Mouse (Mus musculus): ENCODE measurements around the gene Gm8909. TPM values are rescaled to one million over a fixed set of nuclear protein-coding genes. Genes with fewer than 3 reads are reported as not detected.
"Not testable (repeated sequence)": the region's sequence is repeated elsewhere in the genome, so short reads cannot be mapped to it uniquely, and the experiment has no call there.

Gm8909 gene
- polyA plus RNA-seq, 1 experiment from 2014 or later, result not detected

DNA sequence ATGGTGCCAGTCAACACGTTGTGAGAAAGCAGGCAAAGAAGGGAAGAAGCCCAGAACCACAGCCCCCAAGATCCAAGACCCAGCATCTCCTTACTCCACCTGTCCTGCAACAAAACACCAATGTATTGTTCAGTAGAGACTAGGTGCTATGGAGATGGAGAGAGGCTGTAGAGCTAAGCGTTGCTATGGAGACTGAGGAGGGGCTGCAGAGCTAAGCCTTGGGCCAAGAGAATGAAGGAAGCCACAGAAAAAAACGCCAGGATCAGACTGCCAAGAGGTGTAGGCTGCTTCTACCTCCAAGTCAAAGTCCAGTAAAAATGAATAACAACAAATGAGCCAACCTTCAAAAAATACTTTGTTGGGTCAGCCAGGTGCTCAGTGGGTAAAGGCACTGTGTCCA is 51.8 kb downstream of the Gm8909 start:
- 31% methylated on average over 3 of the region's 3 CpGs for WGBS
- H3K27ac ChIP-seq (replicated peaks; ENCODE audit: low read depth, low read length); H3K4me2 ChIP-seq (ENCODE audit: low read depth, severe bottlenecking); H3K9me3 ChIP-seq (ENCODE audit: control insufficient read depth, low read length); ATAC-seq (ENCODE audit: insufficient number of reproducible peaks, low FRiP score, low TSS enrichment, low read depth); H3K4me1 ChIP-seq (ENCODE audit: control insufficient read depth, insufficient read depth, low read length); H3K4me3 ChIP-seq (ENCODE audit: low read depth, low read length); H3K36me3 ChIP-seq (ENCODE audit: control insufficient read depth, insufficient read depth, low read length); DNase-seq (ENCODE audit: low spot score); H3K9ac ChIP-seq (ENCODE audit: low read length): not testable (repeated sequence)
- H3K27me3 ChIP-seq (ENCODE audit: control insufficient read depth, insufficient read depth, low read length), result peaks cover 11% of the 10 kb centered on the region

Other genes starting within 250 kb of the Gm8909 start
- gene Abcf1, start 198.8 kb downstream of the Gm8909 start, polyA plus RNA-seq (2014; fragmentation: Nextera tagmentation; extraction: Ambion mirVana), result 120 and 121 TPM in 2 replicates
- gene Gnl1, start 188.7 kb downstream of the Gm8909 start, polyA plus RNA-seq (2014; fragmentation: Nextera tagmentation; extraction: Ambion mirVana), result 40.8 and 42.9 TPM in 2 replicates
- 41.7 and 42.3 TPM in 2 replicates for gene Prr3, start 188.3 kb downstream of the Gm8909 start, polyA plus RNA-seq (2014; fragmentation: Nextera tagmentation; extraction: Ambion mirVana)
- 2.3 and 2.6 TPM in 2 replicates for gene H2-T24, start 148.0 kb downstream of the Gm8909 start, polyA plus RNA-seq (2014; fragmentation: Nextera tagmentation; extraction: Ambion mirVana)
- 2.5 and 2.6 TPM in 2 replicates for gene H2-T23, start 135.7 kb downstream of the Gm8909 start, polyA plus RNA-seq (2014; fragmentation: Nextera tagmentation; extraction: Ambion mirVana)
- gene H2-T22, start 125.8 kb downstream of the Gm8909 start, polyA plus RNA-seq (2014; fragmentation: Nextera tagmentation; extraction: Ambion mirVana), result 10.2 and 13.7 TPM in 2 replicates
- not detected in 2 replicates for gene Gm6034, start 125.6 kb downstream of the Gm8909 start, polyA plus RNA-seq (2014; fragmentation: Nextera tagmentation; extraction: Ambion mirVana)
- not detected in 2 replicates for gene Gm11127, start 110.2 kb downstream of the Gm8909 start, polyA plus RNA-seq (2014; fragmentation: Nextera tagmentation; extraction: Ambion mirVana)
- not detected in 2 replicates for gene Gm19684, start 46.9 kb downstream of the Gm8909 start, polyA plus RNA-seq (2014; fragmentation: Nextera tagmentation; extraction: Ambion mirVana)
- gene Gm7030, start 39.1 kb downstream of the Gm8909 start, polyA plus RNA-seq (2014; fragmentation: Nextera tagmentation; extraction: Ambion mirVana), result not detected in 2 replicates
- not detected in 2 replicates for gene H2-T3, start 21.8 kb upstream of the Gm8909 start, polyA plus RNA-seq (2014; fragmentation: Nextera tagmentation; extraction: Ambion mirVana)
- 80.9 and 85.7 TPM in 2 replicates for gene Rpp21, start 89.5 kb upstream of the Gm8909 start, polyA plus RNA-seq (2014; fragmentation: Nextera tagmentation; extraction: Ambion mirVana)
- 17.9 and 22.2 TPM in 2 replicates for gene Trim39, start 103.7 kb upstream of the Gm8909 start, polyA plus RNA-seq (2014; fragmentation: Nextera tagmentation; extraction: Ambion mirVana)
- 0.13 and 0.17 TPM in 2 replicates for gene H2-M10.2, start 118.0 kb upstream of the Gm8909 start, polyA plus RNA-seq (2014; fragmentation: Nextera tagmentation; extraction: Ambion mirVana)
- gene H2-M10.1, start 157.6 kb upstream of the Gm8909 start, polyA plus RNA-seq (2014; fragmentation: Nextera tagmentation; extraction: Ambion mirVana), result not detected in 2 replicates
- not detected in 2 replicates for gene H2-M10.3, start 199.9 kb upstream of the Gm8909 start, polyA plus RNA-seq (2014; fragmentation: Nextera tagmentation; extraction: Ambion mirVana)

All from limb, embryonic 11.5 days (tissue).